Mouse (Mus musculus) olfactory bulb, adult 2 months (tissue): ENCODE measurements at regions not wholly inside any gene's neighbourhood (a gene's known extent, or its start where the extent isn't known, plus 50 kb on each side); places are given as distances from the start of the nearest gene placed in this dataset.

ENCODE experiments used
- H3K27ac ChIP-seq: fragments of 200-500 bp; 2 replicates; pipeline ENCODE4 v1.5.1; 2012; ENCODE audit warnings: low read depth, low read length; ENCODE audit not compliant: insufficient read depth
- H3K4me1 ChIP-seq: fragments of 200-500 bp; 2 replicates; pipeline ENCODE4 v1.6.1; 2012; ENCODE audit warnings: low read length; ENCODE audit not compliant: control insufficient read depth, insufficient read depth
- H3K4me3 ChIP-seq: fragments of 200-500 bp; 2 replicates; pipeline ENCODE4 v1.5.1; 2012; ENCODE audit warnings: mild to moderate bottlenecking, low read depth, low read length, moderate library complexity; ENCODE audit not compliant: insufficient read depth
- CTCF ChIP-seq: fragments of 200-500 bp; IDR thresholded peaks from 2 replicates; pipeline ENCODE4 v1.5.1; 2012; ENCODE audit warnings: low read depth, mild to moderate bottlenecking, low read length, moderate library complexity; ENCODE audit not compliant: insufficient read depth
- POLR2A ChIP-seq: fragments of 200-500 bp; IDR thresholded peaks from 2 replicates; pipeline ENCODE4 v1.6.1; 2012; ENCODE audit warnings: mild to moderate bottlenecking, low read depth, low read length, moderate library complexity; ENCODE audit not compliant: insufficient read depth
- WGBS: fragments of 180-500 bp; shearing (Covaris S2); methylation state at CpG from one replicate; pipeline ENCODE4 v1.1.7; 2018; 5-methylcytosine and 5-hydroxymethylcytosine counted together

DNA sequence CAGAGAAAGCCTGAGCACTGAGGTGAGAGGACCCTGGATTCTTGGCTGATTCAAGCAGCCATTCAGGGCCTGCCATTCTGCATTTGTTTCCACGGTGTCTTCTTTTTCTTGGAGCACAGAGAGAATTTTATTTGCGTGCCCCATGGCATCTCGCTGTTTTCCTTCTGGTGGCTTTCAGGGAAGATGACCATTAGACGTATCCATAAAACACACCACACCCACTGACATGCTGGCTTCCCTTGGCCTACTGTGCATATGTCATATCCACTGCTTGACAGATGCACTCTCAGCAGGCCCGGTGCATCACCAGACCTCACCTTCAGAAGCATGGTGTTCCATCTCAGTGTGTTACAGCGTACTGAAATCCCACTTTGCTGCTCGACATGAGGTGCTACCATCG, 131.0 kb upstream of the Cnr1 start:
- H3K27ac ChIP-seq, result no peak overlapping the region
- H3K4me3 ChIP-seq, result no peak overlapping the region
- no peak for TF ChIP-seq CTCF
- TF ChIP-seq POLR2A, result no peak
- no peaks in the 10 kb centered on the region for H3K4me1 ChIP-seq
- 94% methylated on average over 8 of the region's 8 CpGs for WGBS

DNA sequence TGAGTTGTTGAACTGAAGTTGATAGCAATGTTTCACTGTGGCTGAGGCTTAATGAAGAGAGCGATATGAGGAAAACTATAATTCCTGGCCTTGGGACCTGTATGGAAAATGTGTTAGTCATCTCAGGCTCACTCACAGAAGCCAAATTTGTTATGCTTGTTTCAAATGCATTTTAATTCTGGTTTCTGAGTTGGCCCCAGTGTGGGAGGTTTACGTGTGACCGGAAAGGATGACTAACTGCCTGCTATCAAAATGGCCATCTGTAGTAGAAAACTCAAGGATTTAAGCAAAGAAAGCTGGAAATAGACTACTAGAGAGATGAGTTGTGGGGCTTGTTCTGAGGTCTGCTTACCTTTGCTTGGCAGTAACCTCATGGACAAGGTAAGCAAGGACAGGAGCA, 128.9 kb upstream of the Cnr1 start:
- peaks cover 2% of the 10 kb centered on the region; the same call in 1 of the 2 replicates for H3K4me1 ChIP-seq
- no peak overlapping the region for H3K4me3 ChIP-seq
- TF ChIP-seq POLR2A (no peak), CTCF (no peak)
- H3K27ac ChIP-seq, result no peak overlapping the region
- 82% methylated on average over 3 of the region's 3 CpGs for WGBS

DNA sequence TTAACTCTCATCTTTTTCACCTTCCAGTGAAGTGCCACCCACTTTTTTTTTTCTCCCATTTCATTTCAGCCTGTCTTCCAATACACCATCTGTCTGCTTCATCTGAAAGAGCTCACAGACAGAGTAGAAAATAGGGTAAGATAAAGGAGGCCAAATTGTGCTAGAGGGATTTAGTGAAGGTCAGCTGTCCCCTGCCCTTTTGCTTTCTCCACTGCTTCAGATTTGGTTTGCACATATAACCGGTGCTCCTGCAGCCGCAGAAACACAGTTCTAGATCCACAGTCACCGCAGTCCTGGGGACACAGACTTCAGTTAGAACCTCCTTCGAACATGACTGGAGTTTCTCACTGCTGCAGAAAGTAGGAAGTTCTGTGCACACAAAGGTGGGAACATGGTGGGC, 126.4 kb upstream of the Cnr1 start:
- H3K27ac ChIP-seq, result no peak overlapping the region
- H3K4me3 ChIP-seq, result no peak overlapping the region
- TF ChIP-seq CTCF (no peak), POLR2A (no peak)
- H3K4me1 ChIP-seq, result peaks cover 2% of the 10 kb centered on the region; the same call in 1 of the 2 replicates
- WGBS, result 96% methylated on average over 4 of the region's 4 CpGs

DNA sequence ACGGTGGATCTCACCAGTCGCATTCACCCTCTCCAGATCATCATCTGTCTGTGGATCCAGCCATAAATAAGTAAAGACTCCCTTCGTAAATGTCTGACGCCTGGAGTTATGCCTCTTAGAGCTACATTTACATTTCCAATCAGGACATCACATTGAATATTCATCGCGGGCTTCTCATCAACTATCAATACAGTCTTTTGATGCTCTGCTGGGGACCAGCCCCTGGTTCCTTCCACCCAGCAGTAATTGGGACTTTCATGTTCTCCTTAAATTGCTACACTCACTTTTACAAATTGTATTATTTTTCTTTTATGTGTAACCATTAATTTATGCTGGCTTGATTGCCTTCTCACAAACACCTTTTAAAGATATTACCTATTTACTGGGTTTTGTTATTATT, 125.7 kb upstream of the Cnr1 start:
- 74% methylated on average over 6 of the region's 6 CpGs for WGBS
- no peak overlapping the region for H3K27ac ChIP-seq
- no peak overlapping the region for H3K4me3 ChIP-seq
- TF ChIP-seq POLR2A, result no peak
- TF ChIP-seq CTCF, result no peak
- peaks cover 2% of the 10 kb centered on the region; the same call in 1 of the 2 replicates for H3K4me1 ChIP-seq

DNA sequence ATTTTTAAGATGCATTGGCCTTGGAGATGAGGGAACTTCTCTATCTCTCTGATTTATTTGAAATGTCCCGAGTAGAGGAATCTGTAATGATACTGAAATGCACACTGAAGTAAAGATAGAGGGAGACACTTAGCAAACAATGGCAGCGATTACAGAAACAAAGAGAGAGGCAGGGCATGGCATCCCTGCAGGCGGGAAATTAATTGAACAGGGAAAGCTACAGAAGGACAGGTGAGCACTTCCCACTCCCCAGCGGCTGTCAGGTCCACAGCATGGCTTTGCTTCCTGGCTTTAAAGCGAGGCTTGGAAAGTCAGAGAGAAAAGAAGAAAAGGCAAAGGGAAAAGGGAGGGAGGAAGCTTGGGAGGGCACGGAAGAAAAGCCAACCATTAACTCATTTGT, 125.3 kb upstream of the Cnr1 start:
- H3K4me3 ChIP-seq, result no peak overlapping the region
- 20% methylated on average over 6 of the region's 6 CpGs for WGBS
- peaks cover 2% of the 10 kb centered on the region; the same call in 1 of the 2 replicates for H3K4me1 ChIP-seq
- TF ChIP-seq CTCF (no peak), POLR2A (no peak)
- H3K27ac ChIP-seq, result no peak overlapping the region

DNA sequence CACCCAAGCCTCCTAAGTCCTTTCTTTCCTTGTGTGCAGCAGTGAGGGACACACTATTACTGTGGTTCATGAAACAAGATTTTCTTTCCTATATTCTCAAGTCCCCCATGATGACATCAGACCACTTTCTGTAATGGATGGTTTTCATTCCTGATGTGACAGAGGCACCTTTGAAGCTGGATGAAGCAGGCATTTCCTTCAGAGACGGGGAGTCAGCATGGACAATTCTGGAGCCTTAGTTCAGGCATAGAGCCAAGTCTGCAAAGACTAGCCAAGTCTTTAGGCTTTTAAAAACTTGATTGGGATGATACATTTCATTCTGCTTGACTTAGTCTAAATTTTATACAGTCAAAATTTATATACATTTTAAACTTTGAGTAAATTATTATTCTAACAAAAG, 124.6 kb upstream of the Cnr1 start:
- WGBS, result 64% methylated on average over 1 of the region's 1 CpGs

DNA sequence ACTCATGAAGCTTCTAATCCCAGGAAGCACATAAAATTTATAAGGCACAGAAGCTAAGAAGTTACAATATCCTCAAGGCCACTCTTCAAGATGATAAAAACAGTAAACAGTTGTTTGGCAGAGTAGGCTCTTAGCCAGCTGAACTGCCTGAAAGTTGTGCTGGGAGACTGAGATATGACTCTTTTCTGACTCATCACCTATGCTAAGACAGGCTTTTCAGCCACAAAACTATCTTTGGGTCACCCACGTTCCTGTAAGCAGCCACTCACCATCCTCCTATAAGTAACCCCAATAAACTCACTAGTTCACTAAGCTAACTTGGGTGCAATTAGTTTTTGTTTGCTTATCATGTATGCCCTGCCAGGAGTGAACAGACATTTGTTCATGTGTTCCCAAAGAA, 112.1 kb upstream of the Cnr1 start:
- TF ChIP-seq POLR2A, result no peak
- TF ChIP-seq CTCF, result no peak
- Histone ChIP-seq H3K27ac (no peak overlapping the region), H3K4me1 (no peaks in the 10 kb centered on the region), H3K4me3 (no peak overlapping the region)
- WGBS, result 71% methylated on average over 1 of the region's 1 CpGs

More for the DNA sequence above, 124.6 kb upstream of the Cnr1 start:
- Histone ChIP-seq H3K4me3 (no peak overlapping the region), H3K4me1 (peaks cover 2% of the 10 kb centered on the region; the same call in 1 of the 2 replicates), H3K27ac (no peak overlapping the region)
- no peak for TF ChIP-seq CTCF
- no peak for TF ChIP-seq POLR2A

DNA sequence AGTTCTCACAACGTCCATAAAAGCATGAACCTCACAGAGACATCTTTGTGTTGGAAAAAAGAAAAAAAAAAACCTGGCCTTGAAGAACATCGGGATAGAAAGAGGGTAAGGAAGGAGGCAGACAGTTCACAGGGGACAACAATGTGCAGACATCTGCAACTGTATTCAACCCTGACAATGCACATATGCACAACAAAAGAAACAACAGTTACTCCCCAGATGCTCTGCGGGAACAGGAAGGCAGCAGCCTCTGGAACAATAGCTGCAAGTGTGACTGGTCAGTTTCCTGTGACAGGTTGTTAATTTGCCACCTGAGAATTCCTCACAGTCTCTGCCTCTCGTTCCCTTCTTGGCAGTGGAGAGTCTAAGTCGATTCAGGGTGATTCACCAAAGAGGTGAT, 100.5 kb upstream of the Cnr1 start:
- 12% methylated on average over 5 of the region's 5 CpGs for WGBS
- no peak overlapping the region for H3K27ac ChIP-seq
- TF ChIP-seq POLR2A (no peak), CTCF (no peak)
- no peak overlapping the region for H3K4me3 ChIP-seq
- H3K4me1 ChIP-seq, result no peaks in the 10 kb centered on the region

DNA sequence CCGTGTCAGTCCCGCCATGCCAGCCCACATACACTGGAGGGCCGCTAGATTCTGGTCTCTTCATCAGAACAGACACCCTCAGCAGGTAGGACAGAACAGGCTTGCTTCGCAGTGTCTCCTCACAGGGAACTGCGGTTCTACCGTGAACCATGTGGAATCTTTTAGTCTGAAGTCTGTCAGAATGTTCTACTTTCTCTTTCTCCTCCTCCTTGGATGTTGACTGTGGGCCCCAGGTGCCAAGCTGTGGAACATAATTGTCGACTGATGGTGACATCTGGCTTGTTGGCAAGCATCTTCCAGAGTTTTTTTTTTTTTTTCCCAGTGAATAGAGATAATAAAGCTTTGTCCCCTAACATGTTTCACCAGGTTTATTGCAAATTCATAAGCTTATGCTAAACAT, 91.3 kb upstream of the Cnr1 start:
- Histone ChIP-seq H3K4me1 (no peaks in the 10 kb centered on the region), H3K4me3 (no peak overlapping the region), H3K27ac (no peak overlapping the region)
- WGBS, result 78% methylated on average over 7 of the region's 7 CpGs
- no peak for TF ChIP-seq POLR2A
- no peak for TF ChIP-seq CTCF

DNA sequence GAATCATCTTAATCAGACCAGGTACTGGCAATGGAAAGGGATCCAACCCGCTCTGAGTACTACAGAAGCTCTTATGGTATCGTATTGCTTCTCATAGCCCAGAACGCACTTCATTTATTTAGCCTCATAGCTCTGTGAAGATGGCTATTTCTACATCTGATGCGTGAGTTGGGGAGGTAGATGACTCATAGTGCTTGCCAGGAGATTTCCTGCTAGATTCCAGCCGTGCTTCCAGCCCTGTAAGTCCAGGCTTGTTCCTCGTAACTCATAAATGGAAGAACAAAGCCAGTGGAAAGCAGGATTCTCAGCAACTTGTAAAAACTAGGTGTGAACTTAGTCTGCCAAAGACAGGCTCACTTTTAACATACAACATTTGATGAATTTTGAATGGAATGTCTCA, 86.0 kb upstream of the Cnr1 start:
- no peak for TF ChIP-seq CTCF
- no peak for TF ChIP-seq POLR2A
- Histone ChIP-seq H3K27ac (no peak overlapping the region), H3K4me3 (no peak overlapping the region), H3K4me1 (no peaks in the 10 kb centered on the region)
- WGBS, result 67% methylated on average over 6 of the region's 6 CpGs
